Mouse (Mus musculus) liver, embryonic 14.5 days (tissue): ENCODE data around the gene Fbxw7.

Experiments used
- CTCF ChIP-seq: IDR thresholded peaks from 2 replicates; pipeline ENCODE4 v1.5.1; 2016; ENCODE audit warnings: antibody characterized with exemption, low read depth, control low read depth
- EP300 ChIP-seq: IDR thresholded peaks from 2 replicates; pipeline ENCODE4 v1.6.1; 2016; ENCODE audit warnings: antibody characterized with exemption, low read depth

DNA sequence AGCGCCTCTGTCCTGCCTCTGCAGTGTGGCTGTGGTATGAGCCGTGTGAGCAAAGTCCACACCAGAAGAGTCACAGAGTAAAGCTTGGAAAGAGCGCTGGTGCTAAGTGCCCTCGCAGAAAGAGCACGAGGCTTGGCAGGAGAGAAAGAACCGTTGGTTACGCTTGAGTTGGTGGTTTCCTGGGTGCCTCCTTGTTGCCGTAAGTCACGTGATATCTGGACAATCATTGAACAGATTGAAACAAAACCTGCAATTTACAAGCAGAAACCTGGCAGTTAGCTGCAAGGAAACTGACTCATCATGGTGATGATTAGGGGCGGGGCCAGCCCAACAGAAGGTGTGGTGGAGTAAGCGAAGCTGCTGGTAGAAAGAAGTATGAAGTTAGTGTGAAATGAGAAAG lies 207.7 kb downstream of the Fbxw7 start:
- no peak for TF ChIP-seq CTCF
- no peak for TF ChIP-seq EP300
